Mouse (Mus musculus) spleen, postnatal 36 days (tissue): ENCODE results near the gene Poc1a.

ENCODE experiments used
- DNase-seq, 2 experiments: peaks; one replicate each; pipeline ENCODE4 v3.0.0; 2022; ENCODE audit warnings: low spot score in 2 of 2, mixed read lengths in 1 of 2

The Poc1a gene

GRCm38 (mm10) chr9:106280808-106281544 lies at the start of gene Poc1a:
Gene Poc1a, plus strand, starts transcription at chr9:106281061.
- peak; percentile 93 to 95 for DNase-seq

DNA sequence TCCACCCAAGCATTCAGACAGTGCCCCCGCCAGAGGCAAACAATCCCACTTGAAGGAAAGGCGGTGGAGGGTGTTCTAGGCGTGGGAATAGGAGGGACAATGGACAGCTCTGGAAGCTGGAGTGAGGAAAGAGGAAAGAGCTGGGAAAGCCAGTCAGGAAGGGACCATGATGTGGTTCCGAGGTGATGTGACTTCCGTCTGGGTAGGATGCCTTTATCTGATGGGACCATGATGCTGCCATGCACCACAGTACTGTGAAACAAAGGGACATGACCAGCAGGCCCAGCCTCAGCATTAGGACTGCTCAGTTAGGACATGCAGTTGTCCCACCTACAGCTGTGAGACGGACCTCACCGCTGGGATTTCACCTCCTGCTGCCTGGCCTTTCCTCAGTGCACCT lies 49.6 kb upstream of the Poc1a start:
- DNase-seq, result no peak

GRCm38 (mm10) chr9:106231816-106232215 lies 49.0 kb upstream of the Poc1a start:
- DNase-seq, result no peak

DNA sequence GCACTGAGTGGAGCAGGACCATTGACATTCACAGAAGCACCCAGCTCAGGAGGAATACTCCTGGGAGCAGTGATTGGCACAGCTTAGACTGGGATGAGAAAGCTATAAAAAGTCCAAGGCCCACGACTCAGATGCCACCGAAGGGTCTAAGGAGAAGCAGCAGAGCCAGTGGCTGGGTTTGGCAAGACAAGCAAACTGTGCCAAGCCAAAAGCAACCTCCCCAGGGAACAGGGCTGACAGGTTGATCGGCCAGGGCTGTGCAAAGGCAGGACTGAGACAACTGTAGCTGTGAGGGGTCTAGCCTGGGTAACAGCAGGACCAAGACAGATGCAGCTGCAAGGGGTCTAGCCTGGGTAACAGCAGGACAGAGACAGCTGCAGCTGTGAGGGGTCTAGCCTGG lies 47.9 kb upstream of the Poc1a start:
- DNase-seq, result no peak

DNA sequence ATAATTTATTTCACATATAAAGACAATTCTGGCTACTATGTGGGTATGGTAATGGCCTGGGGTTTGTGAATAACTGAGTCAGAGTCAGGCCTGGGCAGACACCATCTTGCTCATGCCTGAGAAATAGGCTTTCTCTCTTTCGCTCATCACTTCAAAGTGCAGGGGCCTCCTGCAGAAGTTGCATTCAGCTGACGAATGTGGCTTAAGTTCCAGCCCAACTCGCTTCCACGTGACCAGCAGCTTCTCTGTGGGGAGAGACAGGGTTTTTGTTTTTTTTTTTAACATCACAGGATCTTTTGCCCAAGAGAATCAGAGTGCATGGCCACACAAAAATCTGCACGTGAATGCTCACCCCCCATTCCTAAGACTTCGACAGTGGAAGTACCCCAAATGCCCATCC lies 46.9 kb upstream of the Poc1a start:
- DNase-seq, result no peak

- no peak for DNase-seq
These were observed 45.5 kb upstream of the Poc1a start for GRCm38 (mm10) chr9:106235194-106235830.

DNA sequence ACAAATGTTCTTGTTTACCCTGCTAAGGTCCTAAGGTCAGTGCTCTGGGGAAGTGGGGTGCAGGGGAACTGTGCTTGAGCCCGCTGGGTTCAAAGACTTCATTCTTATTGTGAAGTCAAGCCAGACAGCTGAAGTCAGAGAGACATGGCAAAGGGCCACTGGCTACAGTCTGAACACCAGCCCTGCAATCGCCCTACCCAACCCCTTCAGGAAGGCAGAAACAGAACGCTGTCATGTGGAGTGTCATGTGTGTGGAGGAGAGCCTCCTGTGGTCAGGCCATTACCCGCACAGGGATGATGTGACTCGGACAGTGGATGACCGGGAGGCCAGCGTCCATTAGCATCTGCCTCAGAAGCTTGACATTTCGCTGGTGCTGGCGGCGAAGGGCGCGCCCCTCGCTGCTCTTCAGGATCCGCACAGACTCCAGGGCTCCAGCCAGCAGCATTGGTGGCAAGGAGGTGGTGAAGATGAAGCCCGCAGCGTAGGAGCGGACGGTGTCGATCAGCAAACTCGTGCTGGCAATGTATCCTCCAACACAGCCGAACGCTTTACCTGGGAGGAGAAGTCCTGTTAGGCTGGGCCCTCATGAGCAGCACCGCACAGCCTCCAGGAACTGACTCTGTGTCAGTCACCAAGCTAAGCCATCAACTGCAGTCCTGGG lies 44.6 kb upstream of the Poc1a start:
- no peak for DNase-seq

- no peak for DNase-seq
These were observed 44.0 kb upstream of the Poc1a start for GRCm38 (mm10) chr9:106236818-106237211.

- no peak for DNase-seq
These were observed 43.5 kb upstream of the Poc1a start for GRCm38 (mm10) chr9:106237401-106237800.

DNA sequence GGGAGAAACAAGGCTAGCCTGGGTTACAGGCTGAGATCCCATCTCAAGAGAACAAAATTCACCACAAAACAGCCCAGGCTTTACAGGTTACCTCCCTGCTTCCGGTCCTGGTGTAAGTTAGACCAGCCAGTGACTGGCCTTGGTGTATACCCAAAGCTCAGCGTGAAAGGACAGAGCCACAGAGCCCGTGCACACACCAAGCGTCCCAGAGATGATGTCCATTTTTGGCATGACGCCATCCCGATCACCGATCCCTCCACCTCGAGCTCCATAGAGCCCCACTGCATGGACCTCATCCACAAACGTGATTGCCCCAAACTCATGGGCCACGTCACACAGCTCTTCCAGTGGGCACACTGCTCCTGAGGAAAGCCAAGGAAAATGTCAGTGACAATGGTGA lies 43.0 kb upstream of the Poc1a start:
- DNase-seq, result no peak

- DNase-seq, result no peak
These were observed 39.2 kb upstream of the Poc1a start for GRCm38 (mm10) chr9:106241541-106242164.

GRCm38 (mm10) chr9:106242813-106243488 lies 37.9 kb upstream of the Poc1a start:
- DNase-seq, result no peak

DNA sequence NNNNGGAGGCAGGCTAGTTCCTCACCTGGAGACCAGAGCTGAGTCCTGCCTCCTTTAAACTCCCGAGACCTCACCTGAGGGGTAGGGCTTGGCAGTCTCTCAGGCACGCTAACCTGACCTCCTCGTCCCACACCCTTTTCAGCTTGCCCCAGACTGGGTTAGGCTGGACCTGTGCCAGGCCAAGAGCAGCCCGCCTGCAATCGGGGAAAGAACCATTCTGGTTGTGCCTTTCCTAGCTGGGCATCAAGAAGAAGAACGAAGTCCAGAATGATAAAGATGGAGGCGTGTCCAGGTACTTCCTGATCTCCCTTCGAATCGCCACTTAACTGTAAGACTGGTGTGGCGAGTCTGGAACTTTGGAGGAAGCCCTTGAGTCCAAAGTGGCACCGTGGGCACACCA lies 31.3 kb upstream of the Poc1a start:
- DNase-seq, result no peak

- no peak for DNase-seq
These were observed 30.6 kb upstream of the Poc1a start for GRCm38 (mm10) chr9:106250245-106250644.

GRCm38 (mm10) chr9:106251066-106251465 lies 29.8 kb upstream of the Poc1a start:
- no peak for DNase-seq

DNA sequence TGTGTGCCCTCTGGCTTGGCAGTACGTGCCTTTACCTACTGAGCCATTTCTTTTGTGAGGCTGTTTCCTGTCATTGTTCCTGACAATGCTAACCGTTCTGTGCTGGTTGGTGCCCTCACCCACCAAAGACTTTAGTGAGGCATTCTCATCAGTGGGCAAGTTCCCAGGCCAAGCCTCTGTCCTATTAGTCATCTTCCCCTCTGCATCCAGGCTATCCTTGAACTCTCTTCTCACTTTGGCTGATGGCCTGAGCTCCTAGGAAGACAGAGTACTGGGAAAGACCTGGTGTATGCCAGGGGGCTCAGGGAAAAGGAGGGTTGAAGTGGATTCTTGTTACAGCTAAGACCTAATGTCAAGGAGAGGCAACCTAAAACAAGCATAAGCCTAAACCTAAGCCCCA lies 26.9 kb upstream of the Poc1a start:
- no peak for DNase-seq

DNA sequence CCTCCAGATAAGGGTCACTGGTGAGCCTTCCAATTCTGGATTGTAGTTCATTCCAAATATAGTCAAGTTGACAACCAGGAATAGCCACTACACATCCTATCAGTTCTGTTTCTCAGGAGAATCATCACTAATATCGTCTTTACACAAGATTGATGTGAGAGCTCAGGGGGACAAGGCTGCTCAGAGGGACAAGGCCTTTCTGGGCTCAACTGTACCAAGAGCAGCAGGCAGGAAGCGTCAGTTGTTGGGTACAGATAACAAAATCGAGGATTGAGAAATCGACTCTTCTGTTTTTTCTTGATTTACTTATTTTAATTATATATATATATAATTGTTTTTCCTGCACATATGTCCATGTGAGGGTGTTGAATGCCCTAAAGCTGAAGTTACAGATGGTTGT lies 22.4 kb upstream of the Poc1a start:
- no peak for DNase-seq

DNA sequence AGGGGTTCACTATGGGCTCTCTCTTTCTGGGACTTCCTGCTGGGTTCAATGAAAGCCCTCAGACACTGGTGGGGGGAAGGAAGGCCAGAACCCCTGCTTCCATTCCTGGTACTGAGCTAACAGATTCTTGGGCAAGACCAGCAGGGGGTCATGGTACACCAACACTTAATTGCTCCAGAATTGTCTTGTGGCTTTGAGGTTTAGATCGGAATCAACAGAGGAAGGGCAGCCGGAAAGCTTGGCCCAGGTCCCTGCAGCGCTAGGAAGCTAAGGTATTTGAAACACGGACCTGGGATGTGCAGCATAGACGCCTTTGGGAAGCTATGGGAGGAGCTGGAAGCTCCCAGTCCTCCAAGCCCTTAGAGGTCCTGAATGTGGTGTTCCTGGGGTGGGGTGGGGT lies 21.9 kb upstream of the Poc1a start:
- no peak for DNase-seq

GRCm38 (mm10) chr9:106261058-106261457 lies 19.8 kb upstream of the Poc1a start:
- peak; percentile 35 to 43 for DNase-seq

GRCm38 (mm10) chr9:106261491-106261890 lies 19.4 kb upstream of the Poc1a start:
- DNase-seq, result no peak

DNA sequence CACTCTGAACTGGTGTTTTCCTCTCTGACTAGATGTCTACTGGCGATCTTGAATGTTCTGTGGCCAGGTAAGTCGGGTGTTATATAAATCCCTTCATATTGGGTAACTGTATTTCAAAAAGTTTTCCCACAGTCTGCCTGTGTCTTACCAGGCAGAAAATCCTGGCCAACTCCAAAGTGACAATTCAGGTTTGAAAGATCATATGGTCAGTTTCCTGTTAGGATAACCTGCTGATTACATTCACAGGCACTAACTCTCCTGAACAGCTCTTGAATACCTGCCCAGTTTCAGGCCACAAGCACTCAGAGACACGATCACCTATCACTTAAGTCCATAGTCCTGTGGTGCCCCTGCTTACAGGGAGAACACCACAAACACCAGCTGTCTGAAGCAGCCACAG lies 18.8 kb upstream of the Poc1a start:
- DNase-seq, result no peak

DNA sequence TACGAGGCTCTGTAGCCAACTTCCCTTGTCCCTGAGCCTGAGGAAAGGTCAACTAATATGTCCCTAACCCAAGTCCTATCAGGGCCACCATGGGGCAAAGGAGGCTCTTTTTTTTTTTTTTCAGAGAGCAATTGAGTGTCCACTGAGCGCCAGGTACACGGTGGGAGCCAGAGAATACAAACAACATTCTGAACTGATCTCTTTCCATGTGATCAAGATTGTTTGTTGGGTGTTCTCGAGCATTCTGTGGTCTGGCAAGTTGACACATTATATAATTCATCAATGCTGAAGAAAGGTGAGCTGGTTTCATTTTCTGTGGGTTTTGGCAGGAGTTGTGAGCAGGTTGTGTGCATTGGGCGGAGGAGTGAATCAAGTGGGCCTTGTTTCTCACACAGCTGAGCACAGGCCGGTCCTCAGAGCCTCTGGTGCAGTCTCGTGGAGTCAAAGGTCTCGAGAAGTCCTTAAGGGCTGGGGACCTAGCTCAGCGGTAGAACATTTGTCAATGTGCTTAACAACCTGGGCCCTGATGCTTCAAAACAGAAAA lies 17.4 kb upstream of the Poc1a start:
- DNase-seq, result no peak
